13 mouse cellular contexts compared by ENCODE assay signal in genomic region chr10:105788744-105789486, GRCm38 (mm10). TPM values are rescaled to one million over a fixed set of nuclear protein-coding genes. Genes with fewer than 3 reads are reported as not detected.
DNase-seq lines count a peak whose midpoint lies in the region; ATAC-seq lines count a peak whose summit lies in the region.
"Had no signal": no experiment of that assay in that cellular context is flagged by ENCODE, and none has a peak within 500 bp of the region (broad histone marks: within the 10 kb centered on the region; RNA-seq: fewer than 3 reads in every experiment).

No protein-coding gene starts in this region.

- no peaks in the 10 kb centered on the region for H3K36me3 ChIP-seq in hindbrain, embryonic 11.5 days (ENCODE audit: control insufficient read depth, insufficient read depth, low read length)
- no peaks in the 10 kb centered on the region for H3K36me3 ChIP-seq in hindbrain, embryonic 10.5 days
- peaks cover under 1% of the 10 kb centered on the region; the same call in 1 of the 2 replicates for H3K36me3 ChIP-seq in hindbrain, embryonic 16.5 days (ENCODE audit: control insufficient read depth, insufficient read depth, low read length)
- no peaks in the 10 kb centered on the region for H3K36me3 ChIP-seq in limb, embryonic 10.5 days
- H3K36me3 ChIP-seq: stomach, embryonic 15.5 days had no signal

- peak; percentile 82 for ATAC-seq in hindbrain, embryonic 11.5 days (ENCODE audit: low FRiP score)
- ATAC-seq in hindbrain, embryonic 16.5 days: peak; percentile 90
- ATAC-seq in megakaryocyte, adult 5-6 weeks (ENCODE audit: poor library complexity, severe bottlenecking): no peak
- no peak for ATAC-seq in monocyte, adult 5-6 weeks (replicated peaks; ENCODE audit: insufficient number of reproducible peaks, low FRiP score, low TSS enrichment, poor library complexity, severe bottlenecking)

- H3K4me1 ChIP-seq in hindbrain, embryonic 11.5 days (replicated peaks; ENCODE audit: control insufficient read depth, insufficient read depth, low read length): no peaks in the 10 kb centered on the region
- no peaks in the 10 kb centered on the region for H3K4me1 ChIP-seq in hindbrain, embryonic 10.5 days (replicated peaks)
- no peaks in the 10 kb centered on the region for H3K4me1 ChIP-seq in hindbrain, embryonic 16.5 days (ENCODE audit: control insufficient read depth, insufficient read depth, low read depth, low read length)
- H3K4me1 ChIP-seq in limb, embryonic 10.5 days: peaks cover 2% of the 10 kb centered on the region; the same call in 1 of the 2 replicates
- H3K4me1 ChIP-seq: stomach, embryonic 15.5 days had no signal

- H3K27me3 ChIP-seq in hindbrain, embryonic 11.5 days (ENCODE audit: control insufficient read depth, insufficient read depth, low read length): no peaks in the 10 kb centered on the region
- no peaks in the 10 kb centered on the region for H3K27me3 ChIP-seq in hindbrain, embryonic 10.5 days (ENCODE audit: insufficient read depth, poor library complexity, severe bottlenecking)
- H3K27me3 ChIP-seq in hindbrain, embryonic 16.5 days (replicated peaks; ENCODE audit: control insufficient read depth, insufficient read depth, low read length): no peaks in the 10 kb centered on the region
- H3K27me3 ChIP-seq in limb, embryonic 10.5 days (ENCODE audit: low read depth, poor library complexity, severe bottlenecking): no peaks in the 10 kb centered on the region
- H3K27me3 ChIP-seq: limb, embryonic 13.5 days; stomach, embryonic 15.5 days had no signal

- WGBS in hindbrain, embryonic 11.5 days: 79% methylated on average over 17 of the region's 17 CpGs
- WGBS in hindbrain, embryonic 10.5 days: 90% methylated on average over 17 of the region's 17 CpGs
- 57% methylated on average over 17 of the region's 17 CpGs for WGBS in hindbrain, embryonic 16.5 days
- 93% methylated on average over 17 of the region's 17 CpGs for WGBS in limb, embryonic 10.5 days

- no peak overlapping the region for H3K4me2 ChIP-seq in hindbrain, embryonic 11.5 days (replicated peaks; ENCODE audit: low read depth, low read length)
- no peak overlapping the region for H3K4me2 ChIP-seq in hindbrain, embryonic 16.5 days (ENCODE audit: low read length)
- H3K4me2 ChIP-seq: limb, embryonic 13.5 days; stomach, embryonic 15.5 days had no signal

- H3K27ac ChIP-seq in hindbrain, embryonic 11.5 days (ENCODE audit: low read depth, low read length): no peak overlapping the region
- H3K27ac ChIP-seq in hindbrain, embryonic 10.5 days: no peak overlapping the region
- H3K27ac ChIP-seq in hindbrain, embryonic 16.5 days (ENCODE audit: low read depth, low read length): no peak overlapping the region; the same call in 1 of the 2 replicates
- H3K27ac ChIP-seq in limb, embryonic 10.5 days: no peak overlapping the region
- H3K27ac ChIP-seq: limb, embryonic 13.5 days; stomach, embryonic 15.5 days had no signal

- no peaks in the 10 kb centered on the region for H3K9me3 ChIP-seq in hindbrain, embryonic 11.5 days (ENCODE audit: control insufficient read depth, low read length)
- H3K9me3 ChIP-seq in hindbrain, embryonic 10.5 days: no peaks in the 10 kb centered on the region
- H3K9me3 ChIP-seq in hindbrain, embryonic 16.5 days (ENCODE audit: control insufficient read depth, low read length): no peaks in the 10 kb centered on the region
- H3K9me3 ChIP-seq in limb, embryonic 10.5 days (replicated peaks): no peaks in the 10 kb centered on the region
- H3K9me3 ChIP-seq: limb, embryonic 13.5 days; stomach, embryonic 15.5 days had no signal

- no peak overlapping the region for H3K4me3 ChIP-seq in hindbrain, embryonic 11.5 days (ENCODE audit: low read depth, low read length)
- no peak overlapping the region for H3K4me3 ChIP-seq in hindbrain, embryonic 10.5 days
- H3K4me3 ChIP-seq in hindbrain, embryonic 16.5 days (ENCODE audit: low read length): no peak overlapping the region
- H3K4me3 ChIP-seq in limb, embryonic 10.5 days: no peak overlapping the region
- H3K4me3 ChIP-seq: limb, embryonic 13.5 days; stomach, embryonic 15.5 days had no signal

- peak; percentile 20 for DNase-seq in hindbrain, embryonic 11.5 days (ENCODE audit: low spot score)
- DNase-seq in hindbrain, embryonic 10.5 days (ENCODE audit: low spot score): no peak
- DNase-seq in left cerebral cortex, postnatal 36 days (ENCODE audit: low spot score in 2 of 2): peak; percentile 47 to 49
- peak; percentile 85 to 87 for DNase-seq in right cerebral cortex, postnatal 10 days (ENCODE audit: low spot score in 2 of 2)
- no peak for DNase-seq in limb, embryonic 10.5 days (ENCODE audit: low spot score)
- DNase-seq: adrenal gland, postnatal 10 days; cerebellum, adult 8-10 months; heart, adult 11 months had no signal

- intact Hi-C loops in left cerebral cortex, postnatal 36 days (cut with DNase I): no loop called here

- no peak overlapping the region for H3K9ac ChIP-seq in hindbrain, embryonic 11.5 days (ENCODE audit: low read depth, low read length)
- H3K9ac ChIP-seq in hindbrain, embryonic 16.5 days (ENCODE audit: low read depth, low read length): no peak overlapping the region
- H3K9ac ChIP-seq: limb, embryonic 13.5 days; stomach, embryonic 15.5 days had no signal

RNA-seq across cellular contexts. Expression of gene Ccdc59, which starts 52.0 kb away (rescaled TPM):
- 54.4 and 55.7 TPM in 2 replicates for polyA plus RNA-seq in hindbrain, embryonic 11.5 days (2014; fragmentation: Nextera tagmentation; extraction: Ambion mirVana)
- polyA plus RNA-seq in hindbrain, embryonic 10.5 days (2016; fragmentation: Nextera tagmentation; extraction: Ambion mirVana): 49.2 and 59.5 TPM in 2 replicates
- polyA plus RNA-seq in hindbrain, embryonic 16.5 days (2015; fragmentation: Nextera tagmentation; extraction: Ambion mirVana): 35.6 and 36.4 TPM in 2 replicates
- total RNA-seq in left cerebral cortex, postnatal 36 days (2021): 10 to 100 TPM; 18.4 to 19.4 TPM
- 59.2 and 59.3 TPM in 2 replicates for polyA plus RNA-seq in limb, embryonic 10.5 days (2016; fragmentation: Nextera tagmentation; extraction: Ambion mirVana)
- total RNA-seq in megakaryocyte, adult 5-6 weeks (2015): 40.7 and 43.5 TPM in 2 replicates
- total RNA-seq in megakaryocyte, adult 5-6 weeks (2017): 25.6 and 30.0 TPM in 2 replicates
- total RNA-seq in monocyte, adult 5-6 weeks (2017): 37.8 to 62.2 TPM (median 41.9 TPM) in 3 replicates

RNA-seq across cellular contexts. Expression of gene Mettl25, which starts 52.3 kb away (rescaled TPM):
- 13.7 and 19.1 TPM in 2 replicates for polyA plus RNA-seq in hindbrain, embryonic 11.5 days (2014; fragmentation: Nextera tagmentation; extraction: Ambion mirVana)
- polyA plus RNA-seq in hindbrain, embryonic 10.5 days (2016; fragmentation: Nextera tagmentation; extraction: Ambion mirVana): 11.7 and 11.9 TPM in 2 replicates
- polyA plus RNA-seq in hindbrain, embryonic 16.5 days (2015; fragmentation: Nextera tagmentation; extraction: Ambion mirVana): 13.4 and 14.3 TPM in 2 replicates
- 1 to 10 TPM; 7.7 to 8.2 TPM for total RNA-seq in left cerebral cortex, postnatal 36 days (2021)
- polyA plus RNA-seq in limb, embryonic 10.5 days (2016; fragmentation: Nextera tagmentation; extraction: Ambion mirVana): 11.7 and 13.2 TPM in 2 replicates
- 8.1 and 9.0 TPM in 2 replicates for total RNA-seq in megakaryocyte, adult 5-6 weeks (2015)
- 9.5 and 13.3 TPM in 2 replicates for total RNA-seq in megakaryocyte, adult 5-6 weeks (2017)
- 8.9 to 18.1 TPM (median 16.2 TPM) in 3 replicates for total RNA-seq in monocyte, adult 5-6 weeks (2017)

Comparison
In these comparisons a context has a peak if more than half of its experiments do, and no peak if none do; other contexts are left out.
1. DNase-seq: peak in hindbrain, embryonic 11.5 days (single experiment), left cerebral cortex, postnatal 36 days (2 of 2) and right cerebral cortex, postnatal 10 days (2 of 2); none in hindbrain, embryonic 10.5 days (single experiment) and limb, embryonic 10.5 days (single experiment).
2. ATAC-seq: peak in hindbrain, embryonic 11.5 days (single experiment) and hindbrain, embryonic 16.5 days (single experiment); none in megakaryocyte, adult 5-6 weeks (single experiment) and monocyte, adult 5-6 weeks (single experiment).